Mouse (Mus musculus): Measurements from ENCODE around the gene Fscn3.

DNA sequence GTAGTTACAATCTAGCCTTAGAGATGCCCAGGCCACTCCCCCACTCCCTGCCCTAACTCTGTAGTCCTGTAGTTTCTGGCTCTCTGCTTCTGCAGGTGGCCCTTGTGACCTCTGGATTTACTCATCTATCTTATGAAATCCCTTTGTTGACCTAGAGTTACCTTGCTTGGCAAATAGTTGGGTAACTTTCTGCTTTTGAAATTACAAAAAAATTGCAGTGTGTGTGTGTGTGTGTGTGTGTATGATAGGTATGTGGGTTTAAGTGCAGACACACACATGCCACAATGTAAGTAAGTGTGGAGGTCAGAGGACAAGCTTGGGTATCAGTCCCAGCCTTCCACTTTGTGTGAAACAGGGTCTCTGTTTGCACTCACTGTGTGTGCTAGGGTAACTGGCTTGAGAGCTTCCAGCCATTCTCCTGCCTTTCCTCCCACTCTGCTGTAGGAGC, 31.7 kb downstream of the Fscn3 start:
- TF ChIP-seq GATA1 (IDR thresholded peaks at IDR 0.05; ENCODE audit: borderline replicate concordance, low read length) (no peak), FLI1 (IDR thresholded peaks at IDR 0.05; ENCODE audit: low read length) (no peak)

Measured in megakaryocyte, embryonic 14.5 days (primary cell).